ENCODE assay signal across 11 mouse cellular contexts in genomic region chrX:72655381-72655780, GRCm38 (mm10). TPM values are rescaled to one million over a fixed set of nuclear protein-coding genes. Genes with fewer than 3 reads are reported as not detected.
DNase-seq lines count a peak whose midpoint lies in the region; ATAC-seq and TF ChIP-seq lines count a peak whose summit lies in the region.
"Had no signal": no experiment of that assay in that cellular context is flagged by ENCODE, and none has a peak within 500 bp of the region (broad histone marks: within the 10 kb centered on the region; RNA-seq: fewer than 3 reads in every experiment).

No protein-coding gene starts in this region.

- H3K4me1 ChIP-seq in kidney, embryonic 14.5 days (ENCODE audit: control insufficient read depth, insufficient read depth, low read length) = no peaks in the 10 kb centered on the region
- H3K4me1 ChIP-seq in embryonic facial prominence, embryonic 14.5 days (ENCODE audit: control insufficient read depth, insufficient read depth, low read length) = no peaks in the 10 kb centered on the region
- H3K4me1 ChIP-seq in hindbrain, postnatal 0 days (ENCODE audit: insufficient read depth, low read length) = no peaks in the 10 kb centered on the region
- H3K4me1 ChIP-seq in neural tube, embryonic 12.5 days = no peaks in the 10 kb centered on the region
- H3K4me1 ChIP-seq: liver, embryonic 15.5 days had no signal

- WGBS in kidney, embryonic 14.5 days = 28% methylated on average over 5 of the region's 5 CpGs
- 14% methylated on average over 5 of the region's 5 CpGs for WGBS in embryonic facial prominence, embryonic 14.5 days
- 19% methylated on average over 5 of the region's 5 CpGs for WGBS in hindbrain, postnatal 0 days
- whole genome bisulfite sequencing in neural tube, embryonic 12.5 days = 19% methylated on average over 5 of the region's 5 CpGs

- no peak for DNase-seq in kidney, adult 9 months
- DNase-seq in embryonic facial prominence, embryonic 14.5 days (ENCODE audit: low spot score) = peak; percentile 2
- peak; percentile 1 for DNase-seq in hindbrain, postnatal 0 days (ENCODE audit: low spot score)
- DNase-seq in MN1 (ENCODE audit: low spot score) = no peak
- DNase-seq in thymus, postnatal 25 days = no peak
- DNase-seq in right cerebral cortex, postnatal 36 days (ENCODE audit: low spot score in 2 of 2) = no peak
- DNase-seq: gastrocnemius, postnatal 25 days; thymus, postnatal 4 days had no signal

- TF ChIP-seq CTCF in hindbrain, postnatal 0 days (IDR thresholded peaks at IDR 0.05; ENCODE audit: low read depth) = no peak

- no peaks in the 10 kb centered on the region for H3K9me3 ChIP-seq in kidney, embryonic 14.5 days (ENCODE audit: control insufficient read depth, low read length)
- no peaks in the 10 kb centered on the region for H3K9me3 ChIP-seq in embryonic facial prominence, embryonic 14.5 days (ENCODE audit: control insufficient read depth, low read length)
- H3K9me3 ChIP-seq in hindbrain, postnatal 0 days (ENCODE audit: low read length) = no peaks in the 10 kb centered on the region
- H3K9me3 ChIP-seq in neural tube, embryonic 12.5 days = no peaks in the 10 kb centered on the region
- H3K9me3 ChIP-seq: liver, embryonic 15.5 days had no signal

- peak overlapping the region; percentile 31 for H3K4me3 ChIP-seq in kidney, embryonic 14.5 days (ENCODE audit: low read length)
- H3K4me3 ChIP-seq in embryonic facial prominence, embryonic 14.5 days (ENCODE audit: low read depth, low read length) = peak overlapping the region; percentile 36
- peak overlapping the region; percentile 44 for H3K4me3 ChIP-seq in hindbrain, postnatal 0 days (ENCODE audit: low read length)
- peak overlapping the region; percentile 34 for H3K4me3 ChIP-seq in neural tube, embryonic 12.5 days
- H3K4me3 ChIP-seq: liver, embryonic 15.5 days had no signal

- no peak overlapping the region for H3K27ac ChIP-seq in kidney, embryonic 14.5 days (ENCODE audit: low read depth, low read length)
- H3K27ac ChIP-seq in embryonic facial prominence, embryonic 14.5 days (replicated peaks; ENCODE audit: low read depth, low read length) = no peak overlapping the region
- H3K27ac ChIP-seq in hindbrain, postnatal 0 days = no peak overlapping the region
- no peak overlapping the region for H3K27ac ChIP-seq in neural tube, embryonic 12.5 days
- H3K27ac ChIP-seq: liver, embryonic 15.5 days had no signal

- peak overlapping the region; percentile 47 for H3K4me2 ChIP-seq in kidney, embryonic 14.5 days (replicated peaks; ENCODE audit: low read depth, low read length)
- H3K4me2 ChIP-seq in embryonic facial prominence, embryonic 14.5 days (ENCODE audit: low read depth, low read length) = peak overlapping the region; percentile 56
- H3K4me2 ChIP-seq in hindbrain, postnatal 0 days (ENCODE audit: low read depth, low read length) = peak overlapping the region; percentile 55
- H3K4me2 ChIP-seq in neural tube, embryonic 12.5 days (replicated peaks) = peak overlapping the region; percentile 57
- H3K4me2 ChIP-seq: liver, embryonic 15.5 days had no signal

- peak; percentile 28; the same call in 1 of the 2 replicates for ATAC-seq in kidney, embryonic 14.5 days (ENCODE audit: low FRiP score, low TSS enrichment)
- ATAC-seq in embryonic facial prominence, embryonic 14.5 days (ENCODE audit: low read depth) = peak; percentile 30; the same call in 1 of the 2 replicates
- ATAC-seq in hindbrain, postnatal 0 days = peak; percentile 67
- peak; percentile 72 for ATAC-seq in neural tube, embryonic 12.5 days (ENCODE audit: low FRiP score, low read depth)

- H3K27me3 ChIP-seq in kidney, embryonic 14.5 days (ENCODE audit: control insufficient read depth, insufficient read depth, low read length) = no peaks in the 10 kb centered on the region
- H3K27me3 ChIP-seq in embryonic facial prominence, embryonic 14.5 days (replicated peaks; ENCODE audit: control insufficient read depth, insufficient read depth, low read length) = peaks cover 5% of the 10 kb centered on the region
- no peaks in the 10 kb centered on the region for H3K27me3 ChIP-seq in hindbrain, postnatal 0 days (ENCODE audit: insufficient read depth, low read length)
- H3K27me3 ChIP-seq in neural tube, embryonic 12.5 days (replicated peaks) = no peaks in the 10 kb centered on the region

- H3K36me3 ChIP-seq in kidney, embryonic 14.5 days (ENCODE audit: control insufficient read depth, insufficient read depth, low read length) = no peaks in the 10 kb centered on the region
- no peaks in the 10 kb centered on the region for H3K36me3 ChIP-seq in embryonic facial prominence, embryonic 14.5 days (ENCODE audit: control insufficient read depth, insufficient read depth, low read length)
- no peaks in the 10 kb centered on the region for H3K36me3 ChIP-seq in hindbrain, postnatal 0 days (ENCODE audit: insufficient read depth, low read length)
- no peaks in the 10 kb centered on the region for H3K36me3 ChIP-seq in neural tube, embryonic 12.5 days
- H3K36me3 ChIP-seq: liver, embryonic 15.5 days had no signal

- peak overlapping the region; percentile 40; the same call in 1 of the 2 replicates for H3K9ac ChIP-seq in kidney, embryonic 14.5 days (ENCODE audit: low read depth, low read length)
- peak overlapping the region; percentile 49 for H3K9ac ChIP-seq in embryonic facial prominence, embryonic 14.5 days (ENCODE audit: low read depth, low read length)
- H3K9ac ChIP-seq in hindbrain, postnatal 0 days (replicated peaks; ENCODE audit: low read length) = peak overlapping the region; percentile 49
- 0 out of 2 replicates have a peak overlapping the region, but pooled peaks have one; percentile 44 for H3K9ac ChIP-seq in neural tube, embryonic 12.5 days
- H3K9ac ChIP-seq: liver, embryonic 15.5 days had no signal

RNA-seq across cellular contexts. Expression of gene Gabra3, which starts 1.3 kb away (rescaled TPM):
- 2.5 and 3.2 TPM in 2 replicates for polyA plus RNA-seq in kidney, embryonic 14.5 days (2014; fragmentation: Nextera tagmentation; extraction: Ambion mirVana)
- polyA plus RNA-seq in embryonic facial prominence, embryonic 14.5 days (2014; fragmentation: Nextera tagmentation; extraction: Ambion mirVana) = 2.0 and 2.4 TPM in 2 replicates
- 36.0 and 43.5 TPM in 2 replicates for total RNA-seq in hindbrain, postnatal 0 days (2014; rRNA removed)
- 32.4 and 41.7 TPM in 2 replicates for polyA plus RNA-seq in hindbrain, postnatal 0 days (2015; fragmentation: Nextera tagmentation; extraction: Ambion mirVana)
- polyA plus RNA-seq in neural tube, embryonic 12.5 days (2016; fragmentation: Nextera tagmentation; extraction: Ambion mirVana) = 5.4 and 6.5 TPM in 2 replicates

Comparison
In these comparisons a context has a peak if more than half of its experiments do, and no peak if none do; other contexts are left out.
1. DNase-seq: peak in embryonic facial prominence, embryonic 14.5 days (single experiment) and hindbrain, postnatal 0 days (single experiment); none in kidney, adult 9 months (single experiment), MN1 (single experiment), thymus, postnatal 25 days (single experiment) and right cerebral cortex, postnatal 36 days (0 of 2).
2. Peak in every context shown above with its lines, with median percentiles within 50 percentile points of each other: ATAC-seq, H3K4me2 ChIP-seq, H3K4me3 ChIP-seq and H3K9ac ChIP-seq.